Mouse (Mus musculus) olfactory bulb, adult 2 months (tissue): ENCODE measurements around the gene Chst15. TPM values are rescaled to one million over a fixed set of nuclear protein-coding genes. Genes with fewer than 3 reads are reported as not detected.

Experiments
- H3K27ac ChIP-seq: fragments of 200-500 bp; 2 replicates; pipeline ENCODE4 v1.5.1; 2012; ENCODE audit warnings: low read depth, low read length; ENCODE audit not compliant: insufficient read depth
- H3K4me1 ChIP-seq: fragments of 200-500 bp; 2 replicates; pipeline ENCODE4 v1.6.1; 2012; ENCODE audit warnings: low read length; ENCODE audit not compliant: control insufficient read depth, insufficient read depth
- H3K4me3 ChIP-seq: fragments of 200-500 bp; 2 replicates; pipeline ENCODE4 v1.5.1; 2012; ENCODE audit warnings: mild to moderate bottlenecking, low read depth, low read length, moderate library complexity; ENCODE audit not compliant: insufficient read depth
- CTCF ChIP-seq: fragments of 200-500 bp; IDR thresholded peaks from 2 replicates; pipeline ENCODE4 v1.5.1; 2012; ENCODE audit warnings: low read depth, mild to moderate bottlenecking, low read length, moderate library complexity; ENCODE audit not compliant: insufficient read depth
- POLR2A ChIP-seq: fragments of 200-500 bp; IDR thresholded peaks from 2 replicates; pipeline ENCODE4 v1.6.1; 2012; ENCODE audit warnings: mild to moderate bottlenecking, low read depth, low read length, moderate library complexity; ENCODE audit not compliant: insufficient read depth
- WGBS: fragments of 180-500 bp; shearing (Covaris S2); methylation state at CpG from one replicate; pipeline ENCODE4 v1.1.7; 2018; 5-methylcytosine and 5-hydroxymethylcytosine counted together
- polyA plus RNA-seq: library from polyadenylated mRNA; stranded (reverse); fragments of >200 nt; gene quantifications from 2 replicates; pipeline ENCODE4 v1.2.4, GENCODE M21; 2012; ENCODE audit warnings: low replicate concordance; ENCODE audit not compliant: missing spikeins, insufficient read depth, insufficient read length

Gene Chst15
- polyA plus RNA-seq, 1 experiment = not detected

DNA sequence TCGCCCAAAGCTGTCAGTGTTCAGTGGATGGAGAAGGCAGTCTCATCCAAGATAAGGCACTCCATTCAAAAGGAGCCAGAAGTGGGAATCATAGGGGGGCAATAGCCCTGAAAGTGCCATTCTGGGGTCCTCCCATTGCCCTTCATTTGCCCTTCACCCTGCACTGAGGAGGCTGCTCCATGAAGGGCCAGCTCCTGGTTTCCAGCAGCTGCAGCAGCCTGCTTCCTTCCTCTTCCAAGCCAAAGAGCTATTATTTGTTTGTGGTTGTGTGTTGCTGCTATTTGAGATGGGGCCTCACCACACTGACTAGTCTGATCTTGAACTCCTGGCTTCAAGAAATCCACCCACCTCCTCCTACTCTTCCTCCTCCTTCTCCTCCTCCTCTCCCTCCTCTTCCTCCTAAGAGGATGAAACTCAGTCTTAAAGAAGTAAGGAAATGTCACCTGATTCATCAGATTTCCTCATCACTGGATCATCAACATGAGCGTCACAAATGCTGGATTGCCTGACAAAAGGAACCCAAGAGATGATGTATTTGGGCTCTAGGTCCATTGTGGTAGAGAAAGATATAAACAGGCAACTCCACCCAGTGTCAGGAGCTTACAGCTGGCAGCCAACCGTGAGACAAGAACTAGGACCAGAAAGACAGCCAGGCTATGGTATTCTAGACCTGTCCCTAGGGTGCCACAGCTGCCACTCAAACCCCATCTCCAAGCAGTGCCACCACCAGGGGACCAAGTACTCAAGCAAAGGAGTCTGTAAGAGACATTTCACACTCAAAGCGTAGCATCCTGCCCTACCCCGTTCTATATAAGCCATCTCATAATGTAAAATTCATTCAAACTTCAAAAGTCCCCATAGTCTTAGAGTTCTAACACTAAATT, 11.3 kb downstream of the Chst15 start:
- TF ChIP-seq POLR2A (no peak), CTCF (no peak)
- H3K4me3 ChIP-seq = no peak overlapping the region
- H3K27ac ChIP-seq = no peak overlapping the region
- H3K4me1 ChIP-seq = peaks cover 6% of the 10 kb centered on the region; the same call in 1 of the 2 replicates
- WGBS = 93% methylated on average over 5 of the region's 5 CpGs

DNA sequence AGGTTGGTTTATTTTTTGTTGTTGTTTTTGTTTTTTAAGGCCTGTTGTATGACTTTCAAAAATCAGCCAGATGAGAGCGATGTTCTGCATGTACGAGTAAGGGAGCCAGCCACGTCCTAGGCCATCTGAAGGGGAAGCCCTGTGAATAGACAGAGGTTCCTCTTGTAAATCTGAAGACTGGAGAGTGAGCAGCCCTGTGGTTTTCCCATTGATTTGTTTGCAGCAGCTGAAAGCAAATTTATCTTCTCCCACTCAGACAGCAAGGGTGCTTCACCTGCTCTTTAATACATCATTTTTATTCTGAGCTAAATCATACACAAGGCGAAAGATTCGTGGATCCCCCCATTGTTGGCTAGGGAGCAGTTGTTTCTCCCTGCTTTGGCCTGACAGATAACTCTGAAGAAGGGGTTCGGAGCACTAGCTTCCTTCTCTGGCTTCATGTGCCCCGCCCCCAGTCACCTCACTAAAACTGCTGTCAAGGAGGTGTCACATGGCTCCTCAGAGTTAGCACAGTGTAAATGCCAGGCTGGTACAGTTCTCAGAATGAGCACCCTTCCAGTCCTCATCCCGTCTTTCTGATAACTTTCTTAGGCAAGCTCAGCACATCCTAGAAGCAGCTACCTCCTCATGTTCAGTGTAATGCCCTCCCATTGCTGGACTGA, 12.5 kb downstream of the Chst15 start:
- Histone ChIP-seq H3K27ac (no peak overlapping the region), H3K4me3 (no peak overlapping the region), H3K4me1 (peaks cover 8% of the 10 kb centered on the region; the same call in 1 of the 2 replicates)
- TF ChIP-seq CTCF (no peak), POLR2A (no peak)
- WGBS = 81% methylated on average over 8 of the region's 8 CpGs

DNA sequence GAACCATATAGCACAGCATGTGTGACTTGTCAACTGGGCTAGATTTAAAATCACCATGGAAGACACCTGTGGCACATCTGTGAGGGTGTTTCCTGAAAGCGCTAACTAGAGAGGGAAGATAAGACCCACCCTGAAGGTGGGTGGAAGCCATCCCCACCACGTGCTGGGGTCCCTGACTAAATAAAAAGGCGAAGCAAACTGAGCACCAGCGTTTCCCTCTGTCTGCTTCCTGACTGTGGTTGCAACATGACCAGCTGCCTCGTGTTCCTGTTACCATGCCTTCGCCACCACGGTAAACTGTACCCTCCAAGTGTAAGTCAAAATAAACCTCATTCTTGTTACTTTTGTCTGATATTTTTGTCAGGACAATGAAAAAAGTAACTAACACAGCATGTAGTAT, 13.0 kb downstream of the Chst15 start:
- no peak for TF ChIP-seq CTCF
- no peak for TF ChIP-seq POLR2A
- peaks cover 8% of the 10 kb centered on the region; the same call in 1 of the 2 replicates for H3K4me1 ChIP-seq
- H3K4me3 ChIP-seq = no peak overlapping the region
- H3K27ac ChIP-seq = no peak overlapping the region
- WGBS = 70% methylated on average over 7 of the region's 7 CpGs

DNA sequence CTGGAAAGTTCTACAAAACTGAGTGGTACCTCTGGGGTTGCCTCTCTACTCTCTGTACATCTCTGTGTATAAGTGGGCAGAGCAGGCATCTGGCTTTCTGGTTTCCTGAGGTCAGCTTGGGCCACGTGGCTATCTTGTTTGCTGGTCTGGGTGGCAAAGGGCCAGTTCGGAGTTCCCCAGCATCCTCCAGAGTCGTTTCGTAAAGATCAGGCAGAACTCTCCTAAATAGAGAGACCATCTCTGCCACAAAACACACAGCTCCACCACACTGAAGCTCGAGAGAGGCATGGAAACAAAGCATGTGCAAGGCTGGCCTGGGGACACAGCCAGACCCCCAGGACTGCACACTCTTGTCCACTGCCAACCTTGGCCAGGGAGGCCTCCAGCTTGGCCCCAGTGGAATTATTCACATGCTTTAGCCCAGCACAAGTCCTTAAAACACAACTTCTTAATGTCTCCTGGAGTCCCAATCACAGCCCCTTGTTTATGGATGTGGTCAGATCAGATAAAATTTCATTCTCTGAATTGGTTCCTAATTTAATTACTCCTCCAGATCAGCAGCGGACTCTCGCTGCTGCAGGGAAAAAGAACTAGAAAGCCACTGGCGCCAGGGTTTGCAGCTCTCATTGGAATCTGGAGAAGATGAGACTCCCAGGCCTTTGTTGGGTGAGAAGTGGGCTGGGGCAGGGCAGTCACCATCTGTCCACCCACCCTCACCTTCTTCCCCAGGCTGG, 14.4 kb downstream of the Chst15 start:
- TF ChIP-seq CTCF = no peak
- no peak for TF ChIP-seq POLR2A
- H3K4me3 ChIP-seq = no peak overlapping the region
- WGBS = 67% methylated on average over 8 of the region's 8 CpGs
- peaks cover 8% of the 10 kb centered on the region; the same call in 1 of the 2 replicates for H3K4me1 ChIP-seq
- no peak overlapping the region for H3K27ac ChIP-seq

DNA sequence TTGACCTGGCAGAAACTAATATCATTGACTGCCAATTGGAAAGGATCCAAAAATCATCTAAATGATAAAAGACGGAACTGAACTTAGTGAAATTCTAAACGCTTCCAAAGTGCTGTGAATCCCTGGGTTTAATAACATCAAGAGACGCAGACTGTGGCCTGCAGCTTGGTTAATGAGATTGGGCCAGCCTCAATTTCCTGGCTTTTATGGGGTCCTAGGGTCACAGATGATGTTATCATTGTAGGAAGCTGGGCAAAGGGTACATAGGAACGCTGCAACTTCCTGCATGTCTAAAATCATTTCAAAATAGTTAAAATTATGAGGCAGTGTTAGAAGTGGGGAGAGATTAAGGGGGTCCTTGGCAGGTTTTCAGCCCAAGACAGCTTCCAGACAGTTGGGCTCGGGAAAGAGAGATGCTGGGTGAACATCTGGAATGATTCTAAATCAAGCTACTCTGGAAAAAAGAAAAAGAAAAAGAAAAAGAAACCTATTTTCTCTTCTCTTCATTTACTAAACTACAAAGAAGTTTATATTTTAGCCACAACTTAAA, 17.3 kb downstream of the Chst15 start:
- WGBS = 79% methylated on average over 5 of the region's 5 CpGs
- TF ChIP-seq POLR2A (no peak), CTCF (no peak)
- peaks cover 8% of the 10 kb centered on the region; the same call in 1 of the 2 replicates for H3K4me1 ChIP-seq
- H3K4me3 ChIP-seq = no peak overlapping the region
- H3K27ac ChIP-seq = no peak overlapping the region

DNA sequence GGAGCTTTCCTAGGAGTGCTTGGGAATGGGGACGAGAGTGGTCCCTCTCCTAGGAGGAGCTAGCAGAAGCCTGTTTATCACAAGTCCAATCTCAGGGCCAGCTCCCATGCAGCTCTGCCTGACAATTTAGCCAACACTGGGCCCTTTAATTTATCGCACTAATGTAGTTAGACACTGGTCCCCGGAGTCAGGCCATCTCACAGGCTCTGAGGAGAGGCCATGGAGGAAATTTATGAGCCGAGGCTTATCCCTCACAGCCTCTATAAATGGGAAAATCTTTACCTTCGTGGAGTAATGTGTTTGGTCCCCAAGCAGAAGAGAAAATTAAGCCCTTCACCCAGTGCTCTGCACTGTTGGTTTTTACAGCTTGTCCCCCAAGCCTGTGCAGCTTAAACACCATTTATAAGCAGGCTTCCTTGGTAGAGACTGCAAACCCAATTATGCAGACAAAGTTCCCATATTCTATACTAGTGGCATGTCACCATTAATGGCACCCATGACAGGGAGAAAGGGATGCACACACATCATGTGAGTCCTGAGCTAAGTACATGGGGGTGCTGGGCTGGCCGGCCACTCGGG, 18.5 kb downstream of the Chst15 start:
- WGBS = 93% methylated on average over 7 of the region's 7 CpGs
- H3K4me3 ChIP-seq = no peak overlapping the region
- H3K4me1 ChIP-seq = peaks cover 8% of the 10 kb centered on the region; the same call in 1 of the 2 replicates
- H3K27ac ChIP-seq = no peak overlapping the region
- TF ChIP-seq POLR2A = no peak
- no peak for TF ChIP-seq CTCF

DNA sequence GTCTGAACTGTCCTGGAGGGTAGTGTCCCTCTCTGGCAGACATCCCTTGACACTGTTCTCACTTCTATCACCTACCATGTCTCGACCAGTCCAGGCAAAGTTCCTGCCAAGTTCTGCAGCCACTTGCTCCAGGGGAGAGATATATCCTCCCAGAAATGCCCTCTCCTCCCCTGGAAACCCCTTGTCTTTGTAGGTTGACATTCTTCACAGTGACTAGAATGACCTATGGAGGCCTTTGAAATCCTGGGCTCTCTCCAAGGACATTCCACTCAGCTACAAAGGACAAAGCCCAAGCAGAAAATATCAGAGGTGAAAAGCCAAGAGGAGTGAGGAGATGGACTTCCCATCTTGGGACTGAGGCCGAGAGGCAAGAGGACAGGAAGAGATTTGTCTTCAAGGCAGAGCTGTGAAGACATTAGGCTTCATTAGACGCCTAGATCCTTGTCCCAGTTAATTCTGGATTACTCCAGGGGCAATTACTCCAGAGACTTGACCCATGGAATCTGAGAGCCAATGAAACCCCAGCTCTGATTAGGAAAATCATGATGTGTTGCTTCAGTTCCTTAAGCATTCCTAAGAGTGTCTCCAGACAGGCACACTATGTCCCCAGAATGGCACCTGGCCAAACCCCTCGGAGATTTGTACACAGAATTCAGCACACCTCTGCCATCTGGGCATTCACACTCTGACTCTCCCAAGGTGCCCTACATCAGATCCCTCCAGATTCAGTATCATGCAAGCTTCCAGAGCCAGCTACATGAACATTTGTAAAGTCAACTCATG, 20.2 kb downstream of the Chst15 start:
- 0 out of 2 replicates have a peak, but pooled peaks cover 2% of the 10 kb centered on the region for H3K4me1 ChIP-seq
- no peak overlapping the region for H3K4me3 ChIP-seq
- WGBS = 77% methylated on average over 4 of the region's 4 CpGs
- no peak overlapping the region for H3K27ac ChIP-seq
- TF ChIP-seq CTCF (no peak), POLR2A (no peak)
